Mouse (Mus musculus): ENCODE measurements around the gene Pfdn5.
A peak's percentile ranks its signal among the peaks of the same experiment; 100 is the strongest.

The Pfdn5 gene

GRCm38 (mm10) chr15:102377163-102377543 is 51.2 kb downstream of the Pfdn5 start:
- peak; percentile 40 for DNase-seq

DNA sequence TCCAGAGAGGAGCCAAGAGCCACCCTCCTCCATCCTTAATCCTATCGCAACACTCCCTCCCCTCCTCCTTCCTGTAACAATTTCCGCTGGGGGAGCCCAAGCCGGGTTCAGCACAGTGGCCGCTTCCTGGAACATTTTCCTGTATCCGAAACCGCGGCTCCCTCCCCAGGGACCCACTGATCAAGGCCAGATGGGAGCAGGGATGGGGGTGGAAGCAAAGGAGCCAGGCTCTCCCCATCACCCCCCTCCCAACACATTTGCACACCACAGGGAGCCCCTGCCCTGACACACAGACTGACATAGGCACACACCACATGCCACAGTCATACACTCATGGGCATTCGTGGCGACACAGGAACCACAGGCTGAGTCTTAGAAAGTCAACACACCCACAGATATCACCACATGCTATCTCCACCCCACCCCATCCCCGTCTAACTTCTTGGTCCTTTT is 51.9 kb downstream of the Pfdn5 start:
- no peak for DNase-seq
